Mouse (Mus musculus): ENCODE results near the gene Sord.

- TF ChIP-seq CTCF (IDR thresholded peaks at IDR 0.05 in 2 of 3, conservative IDR thresholded peaks at IDR 0.05 in 1 of 3; ENCODE audit: control insufficient read depth in 1 of 3, insufficient read depth in 1 of 3, low read depth in 2 of 3, low read length in 3 of 3, poor library complexity in 1 of 3, severe bottlenecking in 1 of 3) (no peak), ETS1 (IDR thresholded peaks at IDR 0.05; ENCODE audit: low read depth, low read length) (no peak), EP300 (IDR thresholded peaks at IDR 0.05; ENCODE audit: low read depth in 1 of 2, low read length in 2 of 2) (no peak), POLR2AphosphoS2 (IDR thresholded peaks at IDR 0.05; ENCODE audit: low read length) (no peak), GABPA (IDR thresholded peaks at IDR 0.05; ENCODE audit: low read depth, low read length) (no peak), TAL1 (IDR thresholded peaks at IDR 0.05; ENCODE audit: low read length) (no peak), POLR2A (IDR thresholded peaks at IDR 0.05; ENCODE audit: control insufficient read depth in 1 of 2, insufficient read depth in 1 of 2, low read depth in 1 of 2, low read length in 2 of 2, poor library complexity in 1 of 2) (no peak), GATA1 (IDR thresholded peaks at IDR 0.05; ENCODE audit: low read depth, low read length) (no peak), POLR2AphosphoS5 (IDR thresholded peaks at IDR 0.05; ENCODE audit: borderline replicate concordance, low read depth, low read length) (no peak)
These were observed 33.0 kb upstream of the Sord start for GRCm38 (mm10) chr2:122201501-122201900.
